Mouse (Mus musculus) kidney, postnatal 0 days (tissue): Measurements from ENCODE around the gene Uhrf1bp1l. TPM values are rescaled to one million over a fixed set of nuclear protein-coding genes. Genes with fewer than 3 reads are reported as not detected.
"Not testable (repeated sequence)": the region's sequence is repeated elsewhere in the genome, so short reads cannot be mapped to it uniquely, and the experiment has no call there.

Source experiments
- ATAC-seq: fragments of 200-750 bp; cut with Nextera tagmentation; replicated peaks from 2 replicates; pipeline ENCODE4 v1.8.0; 2017; ENCODE audit warnings: low read depth, moderate number of reproducible peaks, moderate TSS enrichment, moderate library complexity; ENCODE audit not compliant: low FRiP score
- DNase-seq: peaks from one replicate; pipeline ENCODE4 v3.0.0-alpha.2; 2016; ENCODE audit warnings: low spot score
- H3K27ac ChIP-seq: fragments of 300-500 bp; sonication (generic); 2 replicates; pipeline ENCODE4 v1.5.1; 2014; ENCODE audit warnings: mild to moderate bottlenecking
- H3K27me3 ChIP-seq: fragments of 300-500 bp; sonication (generic); 2 replicates; pipeline ENCODE4 v1.6.1; 2014; ENCODE audit warnings: low read length, mixed read lengths; ENCODE audit not compliant: insufficient read depth
- H3K36me3 ChIP-seq: fragments of 300-500 bp; sonication (generic); 2 replicates; pipeline ENCODE4 v1.6.1; 2014; ENCODE audit warnings: low read length, mixed read lengths; ENCODE audit not compliant: insufficient read depth
- H3K4me1 ChIP-seq: fragments of 300-500 bp; sonication (generic); replicated peaks from 2 replicates; pipeline ENCODE4 v1.6.1; 2014; ENCODE audit warnings: antibody characterized with exemption, low read length, mixed read lengths; ENCODE audit not compliant: insufficient read depth
- H3K4me2 ChIP-seq: fragments of 300-500 bp; sonication (generic); 2 replicates; pipeline ENCODE4 v1.6.1; 2014; ENCODE audit warnings: mild to moderate bottlenecking, low read length, moderate library complexity, mixed read lengths
- H3K4me3 ChIP-seq: fragments of 300-500 bp; sonication (generic); replicated peaks from 2 replicates; pipeline ENCODE4 v1.5.1; 2014; ENCODE audit warnings: low read depth, low read length
- H3K9ac ChIP-seq: fragments of 300-500 bp; sonication (generic); 2 replicates; pipeline ENCODE4 v1.6.1; 2014; ENCODE audit warnings: low read depth, low read length
- H3K9me3 ChIP-seq: fragments of 300-500 bp; sonication (generic); replicated peaks from 2 replicates; pipeline ENCODE4 v1.6.1; 2016; ENCODE audit warnings: low read length, inconsistent platforms, mixed read lengths
- CTCF ChIP-seq: IDR thresholded peaks from 2 replicates; pipeline ENCODE4 v1.5.1; 2016; ENCODE audit warnings: antibody characterized with exemption, low read depth, mild to moderate bottlenecking, moderate library complexity
- WGBS: fragments of 180-500 bp; shearing (Covaris S2); extraction: QIAGEN DNeasy Blood & Tissue Kit; methylation state at CpG from one replicate; pipeline ENCODE4 v1.1.7; 2014; 5-methylcytosine and 5-hydroxymethylcytosine counted together
- polyA plus RNA-seq: library from polyadenylated mRNA; unstranded; fragments of >200 nt; fragmentation: Nextera tagmentation; extraction: Ambion mirVana; gene quantifications from 2 replicates; pipeline ENCODE4 v1.2.1, GENCODE M21; 2015

Gene Uhrf1bp1l
- 28.3 and 30.9 TPM in 2 replicates for polyA plus RNA-seq

GRCm38 (mm10) chr10:89744871-89745665 is at the start of gene Uhrf1bp1l:
Uhrf1bp1l (plus strand) TSS chr10:89744991.
- H3K4me1 ChIP-seq, result 0 out of 2 replicates have a peak, but pooled peaks cover 5% of the 10 kb centered on the region
- peak within 1 kb of the TSS; percentile 98 for H3K4me3 ChIP-seq
- peak within 1 kb of the TSS; percentile 93 for H3K27ac ChIP-seq
- TF ChIP-seq CTCF, result peak; percentile 4; the same call in 1 of the 2 replicates
- H3K9me3 ChIP-seq, result no peaks in the 10 kb centered on the region
- under 1% methylated on average over 82 of the region's 85 CpGs for WGBS
- ATAC-seq (peak; percentile 96), DNase-seq (peak; percentile 97)
- H3K9ac ChIP-seq, result peak within 1 kb of the TSS; percentile 94
- H3K36me3 ChIP-seq, result no peaks in the 10 kb centered on the region
- no peaks in the 10 kb centered on the region for H3K27me3 ChIP-seq
- H3K4me2 ChIP-seq, result peak within 1 kb of the TSS; percentile 75

GRCm38 (mm10) chr10:89695194-89695911 is 49.4 kb upstream of the Uhrf1bp1l start:
- H3K4me3 ChIP-seq, result no peak overlapping the region
- no peak for ATAC-seq
- no peak for TF ChIP-seq CTCF
- no peak overlapping the region for H3K4me2 ChIP-seq
- no peak overlapping the region for H3K9ac ChIP-seq
- no peaks in the 10 kb centered on the region for H3K27me3 ChIP-seq
- no peaks in the 10 kb centered on the region for H3K9me3 ChIP-seq
- no peak overlapping the region for H3K27ac ChIP-seq
- H3K4me1 ChIP-seq, result no peaks in the 10 kb centered on the region
- DNase-seq, result no peak
- 72% methylated on average over 20 of the region's 20 CpGs for WGBS
- no peaks in the 10 kb centered on the region for H3K36me3 ChIP-seq

GRCm38 (mm10) chr10:89696270-89696669 is 48.5 kb upstream of the Uhrf1bp1l start:
- H3K27ac ChIP-seq, H3K36me3 ChIP-seq, H3K27me3 ChIP-seq, DNase-seq, H3K4me3 ChIP-seq, ATAC-seq, H3K9me3 ChIP-seq, H3K9ac ChIP-seq, H3K4me2 ChIP-seq, H3K4me1 ChIP-seq: not testable (repeated sequence)
- peak; percentile 16; the same call in 1 of the 2 replicates for TF ChIP-seq CTCF
- WGBS, result 83% methylated on average over 2 of the region's 2 CpGs

- DNase-seq, result no peak
- Histone ChIP-seq H3K36me3 (no peaks in the 10 kb centered on the region), H3K27ac (no peak overlapping the region), H3K9me3 (no peaks in the 10 kb centered on the region), H3K27me3 (no peaks in the 10 kb centered on the region), H3K4me2 (no peak overlapping the region), H3K9ac (no peak overlapping the region), H3K4me1 (no peaks in the 10 kb centered on the region), H3K4me3 (no peak overlapping the region)
- ATAC-seq, result no peak
- TF ChIP-seq CTCF, result no peak
- WGBS, result 96% methylated on average over 3 of the region's 3 CpGs
Observed at GRCm38 (mm10) chr10:89697956-89698355, 46.8 kb upstream of the Uhrf1bp1l start.

- peak; percentile 43 for DNase-seq
- no peak overlapping the region for H3K4me3 ChIP-seq
- 52% methylated on average over 5 of the region's 5 CpGs for WGBS
- no peak for TF ChIP-seq CTCF
- H3K4me2 ChIP-seq, result no peak overlapping the region
- no peaks in the 10 kb centered on the region for H3K27me3 ChIP-seq
- H3K9me3 ChIP-seq, result no peaks in the 10 kb centered on the region
- H3K36me3 ChIP-seq, result no peaks in the 10 kb centered on the region
- no peak overlapping the region for H3K27ac ChIP-seq
- H3K4me1 ChIP-seq, result no peaks in the 10 kb centered on the region
- no peak for ATAC-seq
- no peak overlapping the region for H3K9ac ChIP-seq
Observed at GRCm38 (mm10) chr10:89703042-89703441, 41.7 kb upstream of the Uhrf1bp1l start.

GRCm38 (mm10) chr10:89707397-89707796 is 37.4 kb upstream of the Uhrf1bp1l start:
- DNase-seq, result peak; percentile 44
- ATAC-seq, result no peak
- 74% methylated on average over 3 of the region's 3 CpGs for WGBS
- H3K36me3 ChIP-seq, result 0 out of 2 replicates have a peak, but pooled peaks cover 5% of the 10 kb centered on the region
- no peaks in the 10 kb centered on the region for H3K4me1 ChIP-seq
- H3K27ac ChIP-seq, result no peak overlapping the region
- H3K4me2 ChIP-seq, result no peak overlapping the region
- H3K9ac ChIP-seq, result no peak overlapping the region
- H3K4me3 ChIP-seq, result no peak overlapping the region
- no peaks in the 10 kb centered on the region for H3K9me3 ChIP-seq
- TF ChIP-seq CTCF, result peak; percentile 42
- no peaks in the 10 kb centered on the region for H3K27me3 ChIP-seq
